Mouse (Mus musculus): ENCODE measurements around the gene Plcd4. TPM values are rescaled to one million over a fixed set of nuclear protein-coding genes. Genes with fewer than 3 reads are reported as not detected.
"Not testable (repeated sequence)": the region's sequence is repeated elsewhere in the genome, so short reads cannot be mapped to it uniquely, and the experiment has no call there.

The Plcd4 gene
- not detected in 2 replicates for polyA plus RNA-seq (2012)

GRCm38 (mm10) chr1:74542451-74542961 lies at the start of gene Plcd4:
Gene Plcd4 (plus strand): TSS chr1:74542888.
- no peaks in the 10 kb centered on the region for H3K9me3 ChIP-seq (ENCODE audit: control insufficient read depth, low read length)
- peaks cover 22% of the 10 kb centered on the region for H3K27me3 ChIP-seq (ENCODE audit: control insufficient read depth)
- no peak for TF ChIP-seq GATA1 (IDR thresholded peaks at IDR 0.05; ENCODE audit: low read length)
- no peak for TF ChIP-seq TAL1 (IDR thresholded peaks at IDR 0.05; ENCODE audit: low read length)
- H3K4me1 ChIP-seq (ENCODE audit: control insufficient read depth): no peaks in the 10 kb centered on the region
- H3K4me3 ChIP-seq (replicated peaks): no peak within 1 kb of the TSS
- H3K36me3 ChIP-seq (ENCODE audit: control insufficient read depth): no peaks in the 10 kb centered on the region

GRCm38 (mm10) chr1:74501106-74501505 lies 41.6 kb upstream of the Plcd4 start:
- Histone ChIP-seq H3K9me3 (ENCODE audit: control insufficient read depth, low read length) (no peaks in the 10 kb centered on the region), H3K4me3 (replicated peaks) (no peak overlapping the region), H3K4me1 (ENCODE audit: control insufficient read depth) (peaks cover 24% of the 10 kb centered on the region), H3K36me3 (ENCODE audit: control insufficient read depth) (peaks cover 55% of the 10 kb centered on the region), H3K27me3 (ENCODE audit: control insufficient read depth) (no peaks in the 10 kb centered on the region)
- TF ChIP-seq TAL1 (IDR thresholded peaks at IDR 0.05; ENCODE audit: low read length): no peak
- TF ChIP-seq GATA1 (IDR thresholded peaks at IDR 0.05; ENCODE audit: low read length): no peak

- Histone ChIP-seq H3K4me3 (replicated peaks) (peak overlapping the region; percentile 99), H3K4me1 (ENCODE audit: control insufficient read depth) (peaks cover 60% of the 10 kb centered on the region), H3K36me3 (ENCODE audit: control insufficient read depth) (peaks cover 49% of the 10 kb centered on the region), H3K9me3 (ENCODE audit: control insufficient read depth, low read length) (no peaks in the 10 kb centered on the region), H3K27me3 (ENCODE audit: control insufficient read depth) (no peaks in the 10 kb centered on the region)
- TF ChIP-seq TAL1 (IDR thresholded peaks at IDR 0.05; ENCODE audit: low read length): no peak
- no peak for TF ChIP-seq GATA1 (IDR thresholded peaks at IDR 0.05; ENCODE audit: low read length)
Observed at GRCm38 (mm10) chr1:74505393-74505720, 37.3 kb upstream of the Plcd4 start.

- TF ChIP-seq GATA1 (IDR thresholded peaks at IDR 0.05; ENCODE audit: low read length) (no peak), TAL1 (IDR thresholded peaks at IDR 0.05; ENCODE audit: low read length) (no peak)
- H3K9me3 ChIP-seq (ENCODE audit: control insufficient read depth, low read length): no peaks in the 10 kb centered on the region
- H3K27me3 ChIP-seq (ENCODE audit: control insufficient read depth): no peaks in the 10 kb centered on the region
- H3K4me3 ChIP-seq (replicated peaks): peak within 1 kb of the TSS; percentile 99
- peaks cover 63% of the 10 kb centered on the region for H3K4me1 ChIP-seq (ENCODE audit: control insufficient read depth)
- peaks cover 50% of the 10 kb centered on the region for H3K36me3 ChIP-seq (ENCODE audit: control insufficient read depth)
Observed at GRCm38 (mm10) chr1:74505721-74506464, 36.8 kb upstream of the Plcd4 start, which contains the start of gene Cnot9. Gene Cnot9 (plus strand): TSS chr1:74506058.

GRCm38 (mm10) chr1:74506471-74506881 lies 36.2 kb upstream of the Plcd4 start:
- H3K9me3 ChIP-seq (ENCODE audit: control insufficient read depth, low read length): no peaks in the 10 kb centered on the region
- no peaks in the 10 kb centered on the region for H3K27me3 ChIP-seq (ENCODE audit: control insufficient read depth)
- TF ChIP-seq TAL1 (IDR thresholded peaks at IDR 0.05; ENCODE audit: low read length) (no peak), GATA1 (IDR thresholded peaks at IDR 0.05; ENCODE audit: low read length) (no peak)
- H3K4me3 ChIP-seq (replicated peaks): peak overlapping the region; percentile 99
- H3K4me1 ChIP-seq (ENCODE audit: control insufficient read depth): peaks cover 64% of the 10 kb centered on the region
- H3K36me3 ChIP-seq (ENCODE audit: control insufficient read depth): peaks cover 49% of the 10 kb centered on the region

GRCm38 (mm10) chr1:74507780-74508179 lies 34.9 kb upstream of the Plcd4 start:
- Histone ChIP-seq H3K4me1 (ENCODE audit: control insufficient read depth) (peaks cover 66% of the 10 kb centered on the region), H3K9me3 (ENCODE audit: control insufficient read depth, low read length) (no peaks in the 10 kb centered on the region), H3K27me3 (ENCODE audit: control insufficient read depth) (no peaks in the 10 kb centered on the region), H3K4me3 (replicated peaks) (peak overlapping the region; percentile 99), H3K36me3 (ENCODE audit: control insufficient read depth) (peaks cover 51% of the 10 kb centered on the region)
- TF ChIP-seq TAL1 (IDR thresholded peaks at IDR 0.05; ENCODE audit: low read length): no peak
- TF ChIP-seq GATA1 (IDR thresholded peaks at IDR 0.05; ENCODE audit: low read length): no peak

- Histone ChIP-seq H3K9me3 (ENCODE audit: control insufficient read depth, low read length) (no peaks in the 10 kb centered on the region), H3K27me3 (ENCODE audit: control insufficient read depth) (no peaks in the 10 kb centered on the region), H3K36me3 (ENCODE audit: control insufficient read depth) (peaks cover 81% of the 10 kb centered on the region), H3K4me1 (ENCODE audit: control insufficient read depth) (peaks cover 67% of the 10 kb centered on the region), H3K4me3 (replicated peaks) (no peak overlapping the region)
- TF ChIP-seq GATA1 (IDR thresholded peaks at IDR 0.05; ENCODE audit: low read length): no peak
- TF ChIP-seq TAL1 (IDR thresholded peaks at IDR 0.05; ENCODE audit: low read length): no peak
Observed at GRCm38 (mm10) chr1:74511306-74511705, 31.4 kb upstream of the Plcd4 start.

- H3K9me3 ChIP-seq (ENCODE audit: control insufficient read depth, low read length); H3K27me3 ChIP-seq (ENCODE audit: control insufficient read depth); H3K4me3 ChIP-seq (replicated peaks): not testable (repeated sequence)
- Histone ChIP-seq H3K36me3 (ENCODE audit: control insufficient read depth) (peaks cover 86% of the 10 kb centered on the region), H3K4me1 (ENCODE audit: control insufficient read depth) (peaks cover 53% of the 10 kb centered on the region)
Observed at GRCm38 (mm10) chr1:74512999-74513398, 29.7 kb upstream of the Plcd4 start.

- Histone ChIP-seq H3K27me3 (ENCODE audit: control insufficient read depth) (no peaks in the 10 kb centered on the region), H3K4me3 (replicated peaks) (no peak overlapping the region), H3K4me1 (ENCODE audit: control insufficient read depth) (peaks cover 2% of the 10 kb centered on the region), H3K36me3 (ENCODE audit: control insufficient read depth) (peaks cover 95% of the 10 kb centered on the region), H3K9me3 (ENCODE audit: control insufficient read depth, low read length) (no peaks in the 10 kb centered on the region)
- no peak for TF ChIP-seq TAL1 (IDR thresholded peaks at IDR 0.05; ENCODE audit: low read length)
- no peak for TF ChIP-seq GATA1 (IDR thresholded peaks at IDR 0.05; ENCODE audit: low read length)
Observed at GRCm38 (mm10) chr1:74519875-74520274, 22.8 kb upstream of the Plcd4 start.
